Mouse (Mus musculus): ENCODE measurements at regions not wholly inside any gene's neighbourhood (a gene's known extent, or its start where the extent isn't known, plus 50 kb on each side); places are given as distances from the start of the nearest gene placed in this dataset.
A peak's percentile ranks its signal among the peaks of the same experiment; 100 is the strongest.

GRCm38 (mm10) chr9:41215026-41215425 lies 53.5 kb upstream of the Ubash3b start:
- TF ChIP-seq CTCF (IDR thresholded peaks at IDR 0.05; ENCODE audit: low read depth): no peak
- peak; percentile 34; the same call in 1 of the 2 replicates for TF ChIP-seq EP300 (IDR thresholded peaks at IDR 0.05; ENCODE audit: low read depth)
